Mouse (Mus musculus) testis, adult 2 months (tissue): Measurements from ENCODE around the gene Trim50.

ENCODE experiments used
- CTCF ChIP-seq: fragments of 200-500 bp; IDR thresholded peaks from 2 replicates; pipeline ENCODE4 v1.5.1; 2012; ENCODE audit warnings: low read depth, mild to moderate bottlenecking, inconsistent platforms, low read length, moderate library complexity; ENCODE audit not compliant: control insufficient read depth, insufficient read depth, insufficient replicate concordance
- POLR2A ChIP-seq: fragments of 200-500 bp; IDR thresholded peaks from 2 replicates; pipeline ENCODE4 v1.6.1; 2012; ENCODE audit warnings: low read depth, mild to moderate bottlenecking, inconsistent platforms, low read length, moderate library complexity; ENCODE audit not compliant: control insufficient read depth

DNA sequence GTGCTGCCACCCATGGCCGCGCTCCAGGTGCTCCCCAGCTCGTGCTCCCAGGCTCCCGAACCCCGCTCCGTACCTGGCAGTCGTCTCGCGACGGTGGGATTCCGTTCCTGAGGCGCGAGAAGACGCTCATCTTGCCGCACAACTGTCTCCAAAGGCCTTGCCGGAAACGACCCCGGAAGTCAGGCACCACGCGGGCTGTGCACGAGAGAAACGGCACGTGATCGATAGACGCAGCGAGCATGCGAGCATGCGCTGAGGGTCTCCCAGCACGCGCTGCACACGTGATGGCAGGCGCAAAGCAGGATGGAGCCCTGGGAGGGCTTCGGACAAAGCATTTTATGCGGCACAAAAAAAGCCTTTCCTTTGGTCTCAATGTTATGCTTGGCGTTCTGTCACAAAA lies 3.2 kb upstream of the Trim50 start, which contains the start of gene Fkbp6:
- TF ChIP-seq POLR2A (peak; percentile 14; the same call in 1 of the 2 replicates), CTCF (no peak)
